Mouse (Mus musculus): ENCODE data around the gene Ftsj1. TPM values are rescaled to one million over a fixed set of nuclear protein-coding genes. Genes with fewer than 3 reads are reported as not detected.

Gene Ftsj1
- polyA plus RNA-seq, 2 experiments = 23.9 to 35.2 TPM

GRCm38 (mm10) chrX:8205088-8205487 is 47.1 kb downstream of the Ftsj1 start:
- DNase-seq (ENCODE audit: low read depth in 3 of 3, low spot score in 3 of 3) (no peak), ATAC-seq (ENCODE audit: insufficient read depth) (no peak)
- Histone ChIP-seq H3K4me1 (replicated peaks; ENCODE audit: control insufficient read depth in 2 of 2, insufficient read depth in 2 of 2, low read length in 1 of 2) (peaks cover 0 to 5% of the 10 kb centered on the region in 2 experiments; a peak in 1 of 4 replicates), H3K9me3 (ENCODE audit: control insufficient read depth, low read length) (no peaks in the 10 kb centered on the region), H3K27me3 (ENCODE audit: control insufficient read depth, insufficient read depth, low read length) (no peaks in the 10 kb centered on the region; the same call in 1 of the 2 replicates), H3K27ac (no peak overlapping the region), H3K36me3 (replicated peaks; ENCODE audit: control insufficient read depth, insufficient read depth, low read depth) (no peaks in the 10 kb centered on the region), H3K4me2 (ENCODE audit: low read depth) (no peak overlapping the region), H3K9ac (replicated peaks) (no peak overlapping the region), H3K4me3 (ENCODE audit: insufficient read depth in 1 of 2, low read depth in 2 of 2, low read length in 2 of 2) (no peak overlapping the region)
- TF ChIP-seq EP300 (IDR thresholded peaks at IDR 0.05; ENCODE audit: low read depth) (no peak), CTCF (IDR thresholded peaks at IDR 0.05; ENCODE audit: low read depth) (no peak)
- 44% methylated on average over 4 of the region's 4 CpGs for WGBS (ENCODE audit: insufficient replicate concordance)

- 62% methylated on average over 10 of the region's 10 CpGs for WGBS (ENCODE audit: insufficient replicate concordance)
Measured at GRCm38 (mm10) chrX:8204076-8204475, 48.1 kb downstream of the Ftsj1 start.

GRCm38 (mm10) chrX:8203105-8203504 is 49.1 kb downstream of the Ftsj1 start:
- ATAC-seq (ENCODE audit: insufficient read depth) (no peak), DNase-seq (ENCODE audit: low read depth in 3 of 3, low spot score in 3 of 3) (no peak)
- Histone ChIP-seq H3K4me1 (replicated peaks; ENCODE audit: control insufficient read depth in 2 of 2, insufficient read depth in 2 of 2, low read length in 1 of 2) (peaks cover 0 to 5% of the 10 kb centered on the region in 2 experiments; a peak in 1 of 4 replicates), H3K36me3 (replicated peaks; ENCODE audit: control insufficient read depth, insufficient read depth, low read depth) (no peaks in the 10 kb centered on the region), H3K27me3 (ENCODE audit: control insufficient read depth, insufficient read depth, low read length) (no peaks in the 10 kb centered on the region; the same call in 1 of the 2 replicates), H3K4me3 (ENCODE audit: insufficient read depth in 1 of 2, low read depth in 2 of 2, low read length in 2 of 2) (no peak overlapping the region), H3K4me2 (ENCODE audit: low read depth) (no peak overlapping the region), H3K27ac (no peak overlapping the region), H3K9me3 (ENCODE audit: control insufficient read depth, low read length) (no peaks in the 10 kb centered on the region), H3K9ac (replicated peaks) (no peak overlapping the region)
- 80% methylated on average over 14 of the region's 14 CpGs for WGBS (ENCODE audit: insufficient replicate concordance)
- TF ChIP-seq CTCF (IDR thresholded peaks at IDR 0.05; ENCODE audit: low read depth) = no peak
- TF ChIP-seq EP300 (IDR thresholded peaks at IDR 0.05; ENCODE audit: low read depth) = no peak

More at GRCm38 (mm10) chrX:8204076-8204475, 48.1 kb downstream of the Ftsj1 start:
- no peak for ATAC-seq (ENCODE audit: insufficient read depth)
- Histone ChIP-seq H3K4me1 (replicated peaks; ENCODE audit: control insufficient read depth in 2 of 2, insufficient read depth in 2 of 2, low read length in 1 of 2) (peaks cover 0 to 5% of the 10 kb centered on the region in 2 experiments; a peak in 1 of 4 replicates), H3K27ac (no peak overlapping the region), H3K4me3 (ENCODE audit: insufficient read depth in 1 of 2, low read depth in 2 of 2, low read length in 2 of 2) (no peak overlapping the region), H3K36me3 (replicated peaks; ENCODE audit: control insufficient read depth, insufficient read depth, low read depth) (no peaks in the 10 kb centered on the region), H3K27me3 (ENCODE audit: control insufficient read depth, insufficient read depth, low read length) (no peaks in the 10 kb centered on the region; the same call in 1 of the 2 replicates), H3K9me3 (ENCODE audit: control insufficient read depth, low read length) (no peaks in the 10 kb centered on the region), H3K9ac (replicated peaks) (no peak overlapping the region), H3K4me2 (ENCODE audit: low read depth) (no peak overlapping the region)
- no peak for DNase-seq (ENCODE audit: low read depth in 3 of 3, low spot score in 3 of 3)
- no peak for TF ChIP-seq CTCF (IDR thresholded peaks at IDR 0.05; ENCODE audit: low read depth)
- TF ChIP-seq EP300 (IDR thresholded peaks at IDR 0.05; ENCODE audit: low read depth) = no peak

- TF ChIP-seq EP300 (IDR thresholded peaks at IDR 0.05; ENCODE audit: low read depth) (no peak), CTCF (IDR thresholded peaks at IDR 0.05; ENCODE audit: low read depth) (no peak)
- peak within 1 kb of the TSS; percentile 63 for H3K27ac ChIP-seq
- H3K4me3 ChIP-seq (ENCODE audit: insufficient read depth in 1 of 2, low read depth in 2 of 2, low read length in 2 of 2) = peak within 1 kb of the TSS; percentile 69 to 98
- peaks cover 0 to 9% of the 10 kb centered on the region in 2 experiments; a peak in 2 of 4 replicates for H3K4me1 ChIP-seq (replicated peaks; ENCODE audit: control insufficient read depth in 2 of 2, insufficient read depth in 2 of 2, low read length in 1 of 2)
- peak within 1 kb of the TSS; percentile 79 for H3K9ac ChIP-seq (replicated peaks)
- no peaks in the 10 kb centered on the region for H3K27me3 ChIP-seq (ENCODE audit: control insufficient read depth, insufficient read depth, low read length)
- peak within 1 kb of the TSS; percentile 80 for H3K4me2 ChIP-seq (ENCODE audit: low read depth)
- 16% methylated on average over 10 of the region's 10 CpGs for WGBS (ENCODE audit: insufficient replicate concordance)
- H3K9me3 ChIP-seq (ENCODE audit: control insufficient read depth, low read length) = no peaks in the 10 kb centered on the region
- no peaks in the 10 kb centered on the region for H3K36me3 ChIP-seq (replicated peaks; ENCODE audit: control insufficient read depth, insufficient read depth, low read depth)
- DNase-seq (ENCODE audit: low read depth in 3 of 3, low spot score in 3 of 3) (no peak), ATAC-seq (ENCODE audit: insufficient read depth) (peak; percentile 3; the same call in 1 of the 2 replicates)
Measured at GRCm38 (mm10) chrX:8193419-8193723, 58.8 kb downstream of the Ftsj1 start, which contains the start of gene Ebp. Ebp (minus strand) TSS chrX:8193512.

GRCm38 (mm10) chrX:8192640-8193418 is 59.4 kb downstream of the Ftsj1 start:
- H3K4me3 ChIP-seq (ENCODE audit: insufficient read depth in 1 of 2, low read depth in 2 of 2, low read length in 2 of 2) = peak overlapping the region; percentile 69 to 98
- H3K9ac ChIP-seq (replicated peaks) = peak overlapping the region; percentile 79
- no peaks in the 10 kb centered on the region for H3K9me3 ChIP-seq (ENCODE audit: control insufficient read depth, low read length)
- WGBS (ENCODE audit: insufficient replicate concordance) = 6% methylated on average over 38 of the region's 38 CpGs
- peak overlapping the region; percentile 63 for H3K27ac ChIP-seq
- no peak for TF ChIP-seq CTCF (IDR thresholded peaks at IDR 0.05; ENCODE audit: low read depth)
- no peak for TF ChIP-seq EP300 (IDR thresholded peaks at IDR 0.05; ENCODE audit: low read depth)
- H3K27me3 ChIP-seq (ENCODE audit: control insufficient read depth, insufficient read depth, low read length) = no peaks in the 10 kb centered on the region
- ATAC-seq (ENCODE audit: insufficient read depth) (peak; percentile 100), DNase-seq (ENCODE audit: low read depth in 3 of 3, low spot score in 3 of 3) (peak; percentile 78 to 87 (median 83))
- H3K4me2 ChIP-seq (ENCODE audit: low read depth) = peak overlapping the region; percentile 80
- H3K36me3 ChIP-seq (replicated peaks; ENCODE audit: control insufficient read depth, insufficient read depth, low read depth) = no peaks in the 10 kb centered on the region
- peaks cover 0 to 9% of the 10 kb centered on the region in 2 experiments; a peak in 2 of 4 replicates for H3K4me1 ChIP-seq (replicated peaks; ENCODE audit: control insufficient read depth in 2 of 2, insufficient read depth in 2 of 2, low read length in 1 of 2)
